Comparison of ENCODE assay signal across 8 mouse cellular contexts in genomic region chr4:115902816-115903215, GRCm38 (mm10). TPM values are rescaled to one million over a fixed set of nuclear protein-coding genes. Genes with fewer than 3 reads are reported as not detected.
DNase-seq lines count a peak whose midpoint lies in the region; ATAC-seq lines count a peak whose summit lies in the region.

No protein-coding gene starts in this region.

- ATAC-seq in heart, embryonic 11.5 days (replicated peaks; ENCODE audit: insufficient number of reproducible peaks, low FRiP score, low TSS enrichment) = no peak
- peak; percentile 75 for ATAC-seq in megakaryocyte-erythroid progenitor cell, adult 5-6 weeks (replicated peaks; ENCODE audit: low FRiP score, low TSS enrichment, poor library complexity, severe bottlenecking)

- no peak overlapping the region for H3K27ac ChIP-seq in heart, embryonic 11.5 days (ENCODE audit: low read depth, low read length)
- no peak overlapping the region for H3K27ac ChIP-seq in heart, embryonic 10.5 days

- H3K36me3 ChIP-seq in heart, embryonic 11.5 days (ENCODE audit: control insufficient read depth, insufficient read depth, low read length) = no peaks in the 10 kb centered on the region
- no peaks in the 10 kb centered on the region for H3K36me3 ChIP-seq in heart, embryonic 10.5 days

- peaks cover 90% of the 10 kb centered on the region for H3K27me3 ChIP-seq in heart, embryonic 11.5 days (ENCODE audit: control insufficient read depth, insufficient read depth, low read length)
- H3K27me3 ChIP-seq in heart, embryonic 10.5 days (ENCODE audit: insufficient read depth, poor library complexity, severe bottlenecking) = peaks cover 100% of the 10 kb centered on the region

- no peaks in the 10 kb centered on the region for H3K9me3 ChIP-seq in heart, embryonic 11.5 days (replicated peaks; ENCODE audit: control insufficient read depth, low read length)
- no peaks in the 10 kb centered on the region for H3K9me3 ChIP-seq in heart, embryonic 10.5 days

- peak; percentile 68 to 90 for DNase-seq in heart, adult 18-20 months
- peak; percentile 88 for DNase-seq in adrenal gland, postnatal 10 days
- DNase-seq in embryo, embryonic 10.5 days (ENCODE audit: low spot score) = peak; percentile 92
- DNase-seq in heart, embryonic 10.5 days (ENCODE audit: low spot score) = peak; percentile 84
- DNase-seq in layer of hippocampus, postnatal 14 days (ENCODE audit: low spot score in 2 of 2) = peak; percentile 77 to 89
- DNase-seq in spleen, postnatal 36 days (ENCODE audit: low spot score in 2 of 2) = peak; percentile 40 to 50

- H3K4me3 ChIP-seq in heart, embryonic 11.5 days (ENCODE audit: low read depth, low read length) = no peak overlapping the region
- no peak overlapping the region for H3K4me3 ChIP-seq in heart, embryonic 10.5 days

- H3K9ac ChIP-seq in heart, embryonic 11.5 days (ENCODE audit: low read depth, low read length) = no peak overlapping the region

- no peak overlapping the region for H3K4me2 ChIP-seq in heart, embryonic 11.5 days

- 17% methylated on average over 5 of the region's 5 CpGs for WGBS in heart, embryonic 11.5 days (ENCODE audit: insufficient replicate concordance)
- 23% methylated on average over 5 of the region's 5 CpGs for WGBS in heart, embryonic 10.5 days

- peaks cover 3% of the 10 kb centered on the region; the same call in 1 of the 2 replicates for H3K4me1 ChIP-seq in heart, embryonic 11.5 days (ENCODE audit: control insufficient read depth, insufficient read depth, low read length)
- H3K4me1 ChIP-seq in heart, embryonic 10.5 days = peaks cover 8% of the 10 kb centered on the region

RNA-seq across cellular contexts. Expression of gene 6430628N08Rik, which starts 12.4 kb away (rescaled TPM):
- not detected for total RNA-seq in heart, adult 18-20 months (2021)
- not detected in 2 replicates for polyA plus RNA-seq in heart, embryonic 11.5 days (2014; fragmentation: Nextera tagmentation; extraction: Ambion mirVana)
- total RNA-seq in adrenal gland, postnatal 10 days (2021) = not detected
- not detected in 2 replicates for polyA plus RNA-seq in heart, embryonic 10.5 days (2016; fragmentation: Nextera tagmentation; extraction: Ambion mirVana)
- not detected for total RNA-seq in layer of hippocampus, postnatal 14 days (2021)
- not detected in 2 replicates for total RNA-seq in megakaryocyte-erythroid progenitor cell, adult 5-6 weeks (2014; fragmentation: Nextera tagmentation)
- total RNA-seq in megakaryocyte-erythroid progenitor cell, adult 5-6 weeks (2017) = not detected in 2 replicates

RNA-seq across cellular contexts. Expression of gene Kncn, which starts 18.6 kb away (rescaled TPM):
- total RNA-seq in heart, adult 18-20 months (2021) = not detected
- not detected in 2 replicates for polyA plus RNA-seq in heart, embryonic 11.5 days (2014; fragmentation: Nextera tagmentation; extraction: Ambion mirVana)
- not detected for total RNA-seq in adrenal gland, postnatal 10 days (2021)
- polyA plus RNA-seq in heart, embryonic 10.5 days (2016; fragmentation: Nextera tagmentation; extraction: Ambion mirVana) = not detected in 2 replicates
- under 1 TPM; 0.26 to 0.55 TPM for total RNA-seq in layer of hippocampus, postnatal 14 days (2021)
- total RNA-seq in megakaryocyte-erythroid progenitor cell, adult 5-6 weeks (2014; fragmentation: Nextera tagmentation) = not detected in 2 replicates
- total RNA-seq in megakaryocyte-erythroid progenitor cell, adult 5-6 weeks (2017) = not detected in 2 replicates

RNA-seq across cellular contexts. Expression of gene Dmbx1, which starts 36.9 kb away (rescaled TPM):
- not detected for total RNA-seq in heart, adult 18-20 months (2021)
- polyA plus RNA-seq in heart, embryonic 11.5 days (2014; fragmentation: Nextera tagmentation; extraction: Ambion mirVana) = not detected in 2 replicates
- not detected for total RNA-seq in adrenal gland, postnatal 10 days (2021)
- polyA plus RNA-seq in heart, embryonic 10.5 days (2016; fragmentation: Nextera tagmentation; extraction: Ambion mirVana) = not detected in 2 replicates
- under 1 TPM; 0.14 to 0.21 TPM for total RNA-seq in layer of hippocampus, postnatal 14 days (2021)
- total RNA-seq in megakaryocyte-erythroid progenitor cell, adult 5-6 weeks (2014; fragmentation: Nextera tagmentation) = not detected in 2 replicates
- total RNA-seq in megakaryocyte-erythroid progenitor cell, adult 5-6 weeks (2017) = not detected in 2 replicates
